Mouse (Mus musculus) heart, adult 11 months (tissue): ENCODE measurements around the gene Adam22.
"Not testable (repeated sequence)": the region's sequence is repeated elsewhere in the genome, so short reads cannot be mapped to it uniquely, and the experiment has no call there.

Experiments
- DNase-seq: peaks from one replicate; pipeline ENCODE4 v3.0.0; 2022

Gene Adam22

DNA sequence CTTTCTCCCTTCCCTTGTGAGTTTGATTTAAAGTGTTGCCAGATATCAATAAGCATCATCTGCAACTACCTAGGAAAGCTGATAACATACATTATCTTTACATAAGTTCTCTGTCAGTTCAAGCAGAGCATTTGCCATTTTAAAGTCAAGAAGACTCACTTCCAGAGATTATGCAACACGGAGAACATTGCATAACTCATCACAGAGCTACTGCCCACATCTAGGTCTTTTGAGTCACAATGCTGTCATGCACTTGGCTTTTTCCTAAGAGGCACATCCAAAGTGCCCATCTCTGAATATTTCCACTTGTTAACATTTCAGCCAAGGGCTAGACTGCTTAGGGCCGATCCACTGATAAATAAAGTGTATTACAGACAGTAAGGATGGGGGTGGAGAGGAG is 55.6 kb downstream of the Adam22 start:
- DNase-seq: no peak

DNA sequence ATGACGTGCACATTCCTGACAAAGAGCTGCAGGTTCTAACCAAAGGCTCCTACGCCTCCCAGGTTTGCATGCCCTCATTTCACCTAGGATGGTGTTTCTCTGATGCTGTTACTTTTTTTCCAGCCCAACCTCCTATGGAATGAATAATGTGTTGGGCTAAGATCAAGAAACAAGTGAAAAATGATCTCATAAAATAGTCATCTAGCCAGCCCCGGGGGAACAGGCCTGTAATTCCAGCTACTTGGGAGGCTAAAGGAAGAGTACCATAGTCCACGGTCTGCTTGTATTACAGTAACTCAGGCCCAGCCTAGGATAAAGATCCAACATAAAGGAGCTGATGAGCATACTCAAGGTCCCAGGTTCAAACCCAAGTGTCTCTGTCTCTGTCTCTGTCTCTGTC is 57.1 kb downstream of the Adam22 start:
- DNase-seq: no peak

DNA sequence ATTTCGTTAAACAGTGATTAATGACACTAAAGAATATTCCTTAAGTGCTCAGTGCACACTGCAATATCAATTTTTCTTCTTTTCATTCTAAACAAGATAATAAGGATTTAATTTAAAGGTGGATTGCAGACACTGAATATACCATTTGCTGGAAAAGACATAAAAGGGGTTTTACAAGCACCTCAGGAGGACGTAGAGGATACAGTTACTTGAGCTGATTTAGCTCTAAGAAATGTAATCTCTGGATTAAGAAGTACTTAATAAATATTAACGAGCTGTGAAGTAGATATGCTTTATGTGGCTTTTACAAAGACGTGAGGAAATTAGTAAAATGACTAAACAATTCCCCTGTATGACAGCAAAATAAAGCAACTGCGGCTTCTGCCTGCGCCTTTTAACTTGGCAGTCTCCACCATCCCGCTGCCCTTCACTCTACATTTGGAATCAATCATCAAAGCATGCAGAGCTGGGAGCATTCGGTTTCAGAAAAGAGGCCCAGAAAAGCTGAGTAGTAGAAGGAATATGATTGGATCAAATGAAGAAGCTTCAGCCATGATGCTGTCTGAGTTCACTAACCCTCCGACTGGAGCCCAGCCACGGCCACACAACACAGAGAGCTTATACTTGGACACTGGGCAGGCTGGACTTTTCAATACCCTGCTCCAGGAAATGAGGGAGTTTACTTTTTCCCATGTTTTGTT is 70.1 kb downstream of the Adam22 start:
- no peak for DNase-seq

DNA sequence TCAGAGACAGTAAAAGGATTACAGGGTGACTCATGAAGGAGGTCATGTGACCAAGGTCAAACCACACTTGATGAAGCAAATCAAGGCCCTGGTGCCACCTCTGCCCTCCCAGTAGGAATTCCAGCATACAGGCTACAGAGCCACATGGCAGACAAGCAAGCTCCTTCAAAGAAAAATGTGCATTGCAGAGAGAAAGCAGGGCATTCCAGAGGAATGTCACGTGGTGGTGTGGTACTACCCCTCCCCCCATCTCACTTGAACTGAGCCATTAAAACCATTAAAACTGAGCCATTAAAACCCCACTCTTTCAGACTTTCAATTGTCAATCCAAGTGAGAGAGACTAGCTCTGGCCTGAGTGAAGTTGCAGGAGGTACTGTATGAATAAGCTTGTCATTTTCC is 74.7 kb downstream of the Adam22 start:
- no peak for DNase-seq

DNA sequence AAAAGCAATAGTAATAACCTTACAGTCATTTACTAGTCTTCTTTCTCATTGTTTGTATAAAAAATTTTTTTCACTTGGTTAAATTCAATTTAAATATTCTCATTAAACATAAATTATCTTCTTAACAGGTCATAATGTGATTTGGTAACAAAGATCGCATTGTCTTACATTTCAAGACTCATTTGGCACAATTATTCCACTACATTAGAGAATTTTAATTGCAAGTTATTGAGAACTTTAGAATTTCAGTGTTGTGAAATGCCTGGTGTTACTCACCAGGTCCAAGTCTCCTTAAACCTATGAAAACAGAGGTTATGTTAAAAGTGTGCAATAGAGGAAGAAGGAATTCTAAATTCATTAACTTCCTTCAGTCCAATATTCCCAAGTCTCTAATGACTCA is 76.5 kb downstream of the Adam22 start:
- DNase-seq: no peak

DNA sequence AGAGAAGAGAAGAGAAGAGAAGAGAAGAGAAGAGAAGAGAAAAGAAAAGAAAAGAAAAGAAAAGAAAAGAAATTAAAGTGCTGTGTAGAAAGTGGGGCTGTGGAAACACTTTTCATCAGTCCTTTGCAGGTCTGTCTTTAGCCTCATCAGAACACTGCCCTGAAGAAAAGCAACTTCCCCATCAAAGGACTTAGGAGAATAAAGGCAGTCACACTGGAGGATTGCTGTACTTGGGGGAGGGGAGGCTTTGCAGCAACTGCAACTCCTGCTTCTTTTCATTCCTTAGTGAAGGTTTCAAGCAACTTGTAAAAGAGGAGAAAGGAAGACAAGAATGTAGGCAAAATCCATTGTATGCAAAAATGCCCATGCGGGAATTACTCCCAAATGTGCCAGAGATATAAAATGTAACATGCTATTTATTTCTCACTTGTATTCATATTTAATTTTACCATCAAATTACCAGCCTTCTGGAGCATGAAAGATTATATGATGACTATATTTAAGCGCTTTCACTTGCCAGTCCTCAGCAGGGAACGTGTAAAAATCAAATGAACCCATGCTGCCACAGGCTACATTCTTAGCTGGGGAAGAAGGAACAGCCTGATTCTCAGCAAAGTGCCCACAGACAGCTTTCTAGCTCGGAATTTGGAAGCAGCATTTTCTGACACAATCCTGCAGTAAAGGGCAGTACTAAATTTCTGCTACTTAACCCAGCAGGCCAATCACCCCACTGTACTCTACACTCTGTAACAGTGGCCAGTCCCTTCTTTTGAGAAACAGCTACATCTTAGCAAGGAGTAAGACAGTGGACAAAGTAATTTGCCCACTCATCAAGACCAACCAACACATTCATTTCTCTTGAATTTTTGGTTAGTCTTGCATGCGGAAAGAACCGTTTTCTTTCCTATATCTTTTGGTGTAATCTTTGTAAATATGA is 78.0 kb downstream of the Adam22 start:
- no peak for DNase-seq

DNA sequence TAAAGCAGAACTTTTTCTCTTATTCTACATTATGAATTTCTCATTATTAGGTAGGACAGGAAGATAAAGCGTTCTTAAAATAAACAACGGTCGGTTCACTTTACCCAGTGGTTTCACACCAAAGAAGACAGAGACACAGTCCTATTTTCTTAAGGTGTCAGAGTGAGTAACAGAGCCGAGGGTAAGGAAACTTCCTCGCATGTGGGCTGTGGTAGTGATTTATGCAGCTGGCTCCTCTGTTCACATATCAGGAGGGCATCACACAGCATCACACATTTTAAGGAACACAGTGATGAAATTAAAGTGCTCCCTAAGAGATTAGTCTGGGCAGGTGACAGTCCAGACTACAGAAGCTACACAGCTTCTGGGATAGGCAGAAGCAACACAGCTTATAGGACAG is 83.8 kb downstream of the Adam22 start:
- no peak for DNase-seq

DNA sequence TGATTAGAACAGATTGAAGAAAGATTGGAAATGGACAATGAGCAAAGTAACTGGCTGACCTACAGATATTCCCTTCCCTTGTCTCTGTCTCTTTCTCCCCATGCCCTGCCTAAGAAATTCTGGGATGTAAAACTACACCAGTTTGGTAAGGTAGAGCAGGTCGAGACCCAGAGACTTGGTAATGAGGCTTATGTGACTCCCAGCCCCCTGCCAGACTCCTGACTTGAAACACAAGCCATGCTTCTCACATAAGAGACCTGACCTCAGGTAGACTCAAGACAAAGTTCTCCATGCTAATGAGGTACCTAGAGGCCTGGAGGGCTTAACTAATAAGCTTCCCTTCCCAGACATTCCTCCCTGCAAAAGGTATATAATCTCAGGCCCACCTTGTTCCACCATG is 91.8 kb downstream of the Adam22 start:
- peak; percentile 77 for DNase-seq

DNA sequence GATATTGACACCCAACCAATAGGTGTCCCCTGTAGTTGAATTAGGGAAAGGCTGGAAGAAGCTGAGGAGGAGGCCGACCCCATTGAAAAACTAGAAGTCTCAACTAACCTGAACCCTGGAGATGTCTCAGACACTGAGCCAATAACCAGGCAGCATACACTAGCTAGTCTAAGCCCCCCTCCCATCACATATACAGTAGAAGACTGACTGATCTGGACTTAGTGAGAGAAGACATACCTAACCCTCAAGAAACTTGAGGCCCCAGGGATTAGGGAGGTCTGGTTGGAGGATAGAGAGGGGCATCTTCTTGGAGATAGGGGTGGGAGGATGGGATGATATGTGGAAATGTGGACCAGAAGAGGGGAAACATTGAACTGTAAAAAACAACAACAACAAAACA is 110.6 kb downstream of the Adam22 start:
- DNase-seq: peak; percentile 64

DNA sequence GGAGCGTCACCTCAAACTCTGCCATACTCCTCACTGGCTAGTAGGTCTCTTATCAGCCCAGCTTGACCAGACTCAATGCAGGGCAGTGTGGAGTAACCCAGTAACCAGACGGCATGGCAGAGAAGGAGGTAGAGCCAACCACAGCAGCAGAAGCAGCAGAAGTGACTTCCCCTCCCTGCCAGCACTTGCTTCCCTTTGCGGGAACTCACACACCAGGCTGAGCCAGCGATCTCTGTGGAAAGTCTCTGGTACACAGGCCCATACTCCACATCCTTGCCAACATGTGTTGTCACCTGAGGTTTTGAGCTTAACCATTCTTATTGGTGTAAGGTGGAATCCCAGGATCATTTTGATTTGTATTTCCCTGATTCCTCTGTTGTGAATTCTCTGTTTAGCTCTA is 111.5 kb downstream of the Adam22 start:
- peak; percentile 55 for DNase-seq

DNA sequence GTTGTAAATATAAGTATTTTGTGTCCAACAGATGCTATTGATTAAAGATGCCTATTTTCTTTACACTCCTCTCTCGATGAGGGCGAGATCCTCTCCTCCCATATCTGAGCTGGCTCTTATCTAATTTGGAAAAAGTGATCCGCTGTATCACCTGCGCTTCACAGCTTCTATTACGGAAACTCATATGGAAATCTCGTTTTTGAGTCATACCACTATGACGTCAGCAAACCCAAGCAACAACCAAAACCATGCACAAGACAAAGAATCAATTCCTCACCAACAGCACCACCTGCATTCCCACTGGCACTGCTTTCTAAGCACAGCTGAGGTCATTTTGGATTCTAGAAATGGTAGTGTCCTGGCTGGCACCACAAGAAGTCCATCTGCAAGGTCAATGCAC is 123.3 kb downstream of the Adam22 start:
- peak; percentile 39 for DNase-seq

DNA sequence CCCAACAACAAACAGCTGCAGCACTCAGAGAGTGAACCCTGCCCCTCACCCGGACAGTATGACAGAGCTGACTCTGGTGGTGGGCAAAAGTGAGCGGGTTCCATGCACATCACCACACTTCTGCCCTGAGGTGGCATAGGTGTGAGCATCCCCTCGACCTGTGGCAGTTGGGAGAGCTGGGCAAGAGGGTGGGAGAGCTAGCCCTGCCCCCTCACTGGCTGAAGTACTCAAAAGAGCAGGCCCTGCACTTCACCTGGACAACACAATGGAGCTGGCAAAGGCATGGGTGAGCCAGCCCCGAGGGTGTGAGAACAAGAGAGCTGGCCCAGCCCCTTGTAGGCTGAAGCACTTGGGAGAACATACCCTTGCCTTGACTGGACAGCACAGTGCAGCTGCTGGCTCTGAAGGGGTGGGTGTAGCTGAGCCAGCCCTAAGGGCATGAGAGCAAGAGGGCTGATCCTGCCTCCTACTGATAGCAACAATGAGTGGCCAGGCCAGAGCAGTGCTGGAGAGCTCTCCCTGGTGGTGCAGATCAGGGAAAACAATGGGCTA is 124.8 kb downstream of the Adam22 start:
- DNase-seq: peak; percentile 81

DNA sequence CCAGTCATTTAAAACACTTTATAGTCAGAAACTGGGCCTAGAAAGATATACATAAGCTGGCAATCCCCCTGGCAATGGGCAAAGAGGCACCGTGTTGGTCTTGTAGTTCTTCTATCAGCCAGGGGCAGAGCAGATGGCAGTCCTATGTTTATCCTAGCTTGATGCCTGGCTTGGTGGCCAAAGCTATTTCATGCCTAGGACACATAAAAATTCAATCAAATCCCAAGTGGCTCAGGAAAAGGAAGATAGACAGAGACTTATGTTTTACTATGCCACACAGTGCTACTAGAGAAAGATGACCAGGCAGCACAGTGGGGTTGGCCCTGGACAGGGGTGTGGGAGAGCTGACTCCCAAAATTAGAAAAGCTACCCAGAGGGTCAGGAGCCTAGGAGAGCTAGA is 125.3 kb downstream of the Adam22 start:
- peak; percentile 79 for DNase-seq

DNA sequence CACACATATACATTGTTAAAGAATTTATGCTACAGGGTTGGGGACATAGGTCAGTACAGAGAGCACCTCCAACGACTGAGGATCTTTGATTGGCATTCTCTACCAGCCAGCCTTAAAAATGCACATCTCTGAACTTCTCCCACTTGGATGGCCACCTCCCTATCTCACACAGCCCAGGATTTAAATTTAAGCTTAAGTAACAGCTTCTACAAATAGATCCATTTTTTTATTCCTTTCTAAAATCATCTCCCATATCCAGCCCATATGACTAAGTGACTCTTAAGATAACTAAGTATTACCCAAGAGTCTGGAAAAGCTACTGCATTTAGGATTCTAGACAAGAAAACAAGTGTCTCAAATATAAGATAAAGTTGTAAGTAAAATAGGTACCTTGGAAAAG is 140.9 kb downstream of the Adam22 start:
- no peak for DNase-seq

DNA sequence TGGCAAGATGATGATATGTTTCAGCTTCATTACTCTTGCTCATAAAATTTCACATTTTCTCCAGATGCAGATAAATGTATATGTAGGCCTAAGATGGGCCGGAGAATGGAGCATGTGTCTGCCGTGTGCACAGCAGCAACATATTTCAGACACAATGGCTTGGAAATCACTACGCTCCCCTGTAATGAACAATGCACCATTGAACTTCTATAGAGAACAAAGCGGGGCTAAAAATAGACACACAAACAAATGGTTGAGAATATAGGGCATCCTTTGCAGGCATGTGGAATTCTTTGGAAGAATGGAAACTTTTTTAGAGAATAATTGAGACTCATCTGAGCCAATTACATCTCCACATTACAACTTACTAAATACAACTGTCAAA is 143.6 kb downstream of the Adam22 start:
- DNase-seq: no peak

DNA sequence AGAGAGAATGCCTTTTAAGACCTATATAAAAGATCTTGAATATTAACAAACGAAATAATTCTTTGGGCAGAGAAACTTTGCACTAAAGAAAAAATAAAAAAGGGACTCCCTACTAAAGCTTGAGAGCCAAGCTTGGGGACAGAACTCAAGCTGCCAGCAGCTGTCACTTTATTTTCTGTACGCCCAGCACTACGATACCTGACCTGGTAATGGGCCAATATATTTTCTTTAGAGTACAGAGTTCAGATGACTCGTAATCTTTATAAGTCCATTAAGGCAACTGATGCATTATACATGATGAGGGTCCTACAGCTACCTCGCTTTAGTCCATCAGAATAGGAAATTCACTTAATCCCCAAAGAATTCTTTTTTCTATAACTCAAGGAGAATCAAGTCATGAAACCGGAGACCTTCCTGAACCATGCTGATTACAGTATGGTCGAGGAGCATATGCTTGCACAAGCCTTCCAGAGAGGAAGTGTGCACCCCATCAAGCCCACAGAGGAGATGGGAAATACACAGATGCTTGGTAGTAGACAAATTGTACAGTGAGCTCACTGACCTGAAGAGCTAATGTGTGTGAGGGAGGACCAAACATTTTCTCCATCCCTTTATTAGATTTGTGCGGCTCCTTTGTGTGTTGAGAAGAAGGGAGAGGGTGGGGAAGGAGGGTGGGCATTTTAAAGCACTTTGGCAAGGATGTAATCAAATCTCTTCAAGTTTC is 144.2 kb downstream of the Adam22 start:
- DNase-seq: no peak

DNA sequence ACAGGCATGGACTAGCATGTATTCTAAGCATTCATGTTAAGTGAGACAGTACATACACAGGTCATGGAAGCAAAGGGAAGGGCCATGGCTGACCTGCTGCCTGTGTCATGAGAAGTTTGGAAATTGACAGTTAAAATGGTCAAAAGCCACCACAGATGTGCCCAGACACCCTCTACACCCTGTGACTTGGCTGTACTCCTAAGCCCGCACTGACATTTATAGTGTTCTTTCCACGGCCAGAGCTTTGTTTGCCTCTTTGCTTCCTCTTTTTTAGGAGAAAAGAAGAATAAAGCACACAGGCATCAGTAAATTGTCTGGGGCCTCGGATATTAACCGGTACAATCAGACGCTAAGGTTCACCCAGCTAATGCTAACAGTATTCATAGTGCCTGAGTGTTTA is 146.3 kb downstream of the Adam22 start:
- DNase-seq: no peak

DNA sequence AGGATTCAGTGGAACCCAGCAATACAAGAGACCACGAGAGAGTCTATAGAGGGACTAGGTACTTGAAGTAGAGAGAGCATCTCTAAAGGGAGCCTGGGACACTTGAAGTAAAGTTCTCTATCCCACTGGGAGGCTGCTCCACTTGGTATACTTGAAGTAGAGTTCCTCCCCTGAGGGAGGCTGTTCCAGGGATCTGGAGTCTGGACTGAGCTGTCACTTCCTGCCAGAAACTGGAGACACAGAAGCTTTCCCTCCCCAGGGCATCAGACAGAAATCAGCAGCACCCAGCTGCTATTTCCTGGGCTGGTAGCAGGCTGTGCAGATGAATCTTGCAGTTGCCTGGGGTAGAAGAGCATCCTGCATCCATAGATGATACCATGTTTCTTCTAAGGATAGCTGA is 152.1 kb downstream of the Adam22 start:
- peak; percentile 95 for DNase-seq

DNA sequence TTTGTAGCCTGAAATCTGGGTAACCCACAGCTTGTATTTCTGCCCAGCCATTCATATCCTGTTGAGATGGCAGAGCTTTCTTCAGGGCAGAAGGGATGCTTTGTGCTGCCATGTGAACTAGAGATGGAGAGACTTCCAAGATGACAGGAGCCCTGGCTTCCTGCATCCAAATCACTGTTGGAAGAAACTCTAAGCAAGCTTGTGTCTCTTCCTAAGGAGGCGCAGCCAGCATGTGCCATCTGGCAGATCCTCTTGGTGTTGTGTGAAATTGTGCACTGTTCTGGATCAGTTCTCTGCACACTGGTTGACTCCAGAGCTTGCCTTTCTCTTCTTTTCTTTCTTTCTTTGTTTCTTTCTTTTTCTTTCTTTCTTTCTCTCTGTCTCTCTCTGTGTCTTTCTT is 183.0 kb downstream of the Adam22 start:
- DNase-seq: not testable (repeated sequence)

DNA sequence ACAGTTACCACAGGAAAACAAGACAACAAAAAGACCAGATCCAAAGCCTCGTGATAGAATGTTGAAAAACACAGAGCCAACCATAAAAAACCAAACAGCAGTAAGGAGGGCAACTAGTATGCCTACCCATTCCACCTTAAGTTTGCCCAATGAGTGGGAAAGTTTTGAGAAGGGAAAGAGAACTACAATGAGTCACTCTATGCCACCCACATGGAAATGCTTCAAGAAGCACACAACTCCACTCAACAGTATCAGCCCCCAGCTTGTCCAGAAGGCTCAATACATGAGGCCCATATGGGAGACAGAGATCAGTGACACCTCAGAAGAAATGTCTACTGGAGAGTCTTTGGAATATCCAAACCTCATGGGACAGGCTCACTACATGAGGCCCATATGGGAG is 187.3 kb downstream of the Adam22 start:
- no peak for DNase-seq

DNA sequence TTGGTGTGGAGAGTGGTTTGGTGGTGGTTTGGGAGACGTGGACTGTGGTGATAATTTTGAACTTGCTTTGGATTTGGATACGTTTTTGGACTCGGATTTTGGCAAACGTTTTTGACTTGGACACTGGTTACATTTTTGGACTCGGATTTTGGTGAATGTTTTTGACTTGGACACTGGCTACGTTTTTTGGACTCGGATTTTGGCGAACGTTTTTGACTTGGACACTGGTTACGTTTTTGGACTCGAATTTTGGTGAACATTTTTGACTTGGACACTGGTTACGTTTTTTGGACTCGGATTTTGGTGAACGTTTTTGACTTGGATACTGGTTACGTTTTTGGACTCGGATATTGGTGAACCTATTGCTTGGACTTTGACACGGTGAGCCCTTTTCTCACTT is 189.8 kb downstream of the Adam22 start:
- DNase-seq: no peak

DNA sequence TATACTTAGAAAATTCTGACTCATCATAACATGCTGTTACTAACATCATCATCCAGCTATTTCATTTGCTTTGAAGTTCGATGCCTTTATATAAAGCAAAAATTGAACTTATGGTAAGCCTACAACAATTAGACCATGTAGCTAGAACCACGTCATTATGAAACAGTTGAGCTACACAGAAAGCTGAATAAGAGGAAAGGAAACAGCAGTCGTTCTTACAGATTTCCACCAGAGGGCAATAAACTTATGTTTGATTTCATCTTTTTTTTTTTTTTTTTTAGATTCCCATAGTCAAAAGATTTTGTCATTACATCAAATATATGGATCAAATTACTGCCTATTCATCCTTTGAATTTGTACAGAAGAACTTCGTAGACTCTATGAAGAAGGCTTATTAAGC is 203.2 kb downstream of the Adam22 start:
- no peak for DNase-seq

DNA sequence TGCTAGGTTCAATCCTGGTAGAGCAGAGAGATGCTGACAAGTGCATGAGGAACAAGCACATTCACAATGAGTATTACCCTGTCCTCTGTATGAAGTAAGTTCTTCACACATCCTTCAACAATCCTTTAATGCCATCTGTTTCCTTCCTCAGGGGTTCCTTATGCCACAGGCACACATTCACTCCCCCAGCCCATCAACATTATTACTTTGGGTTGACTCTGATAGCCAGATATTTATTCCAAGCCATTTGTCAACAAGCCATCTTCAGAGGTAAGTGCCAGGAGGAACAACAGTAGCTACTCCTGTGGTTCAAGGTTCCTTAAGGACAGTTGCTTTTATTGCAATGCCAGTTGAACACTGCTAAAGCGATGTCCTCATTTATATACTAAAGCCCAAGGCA is 216.3 kb downstream of the Adam22 start:
- no peak for DNase-seq
